Mouse (Mus musculus) forebrain, embryonic 14.5 days (tissue): ENCODE data around the gene Pdzd7. TPM values are rescaled to one million over a fixed set of nuclear protein-coding genes. Genes with fewer than 3 reads are reported as not detected.
A peak's percentile ranks its signal among the peaks of the same experiment; 100 is the strongest.

Experiments
- ATAC-seq: fragments of 200-750 bp; cut with Nextera tagmentation; 2 replicates; pipeline ENCODE4 v1.8.0; 2017; ENCODE audit warnings: mild to moderate bottlenecking, moderate library complexity
- DNase-seq: peaks from one replicate; pipeline ENCODE4 v3.0.0-alpha.2; 2015; ENCODE audit warnings: low spot score
- H3K27ac ChIP-seq: fragments of 300-500 bp; sonication (generic); 2 replicates; pipeline ENCODE4 v1.5.1; 2014; ENCODE audit warnings: low read depth, mild to moderate bottlenecking, control low read depth, low read length, moderate library complexity
- H3K27me3 ChIP-seq: fragments of 300-500 bp; sonication (generic); replicated peaks from 2 replicates; pipeline ENCODE4 v1.6.1; 2014; ENCODE audit warnings: low read length, control low read depth, mixed read lengths; ENCODE audit not compliant: control insufficient read depth, insufficient read depth
- H3K36me3 ChIP-seq: fragments of 300-500 bp; sonication (generic); 2 replicates; pipeline ENCODE4 v1.6.1; 2014; ENCODE audit warnings: low read length, control low read depth; ENCODE audit not compliant: control insufficient read depth, insufficient read depth
- H3K4me1 ChIP-seq: fragments of 300-500 bp; sonication (generic); 2 replicates; pipeline ENCODE4 v1.6.1; 2014; ENCODE audit warnings: antibody characterized with exemption, low read length, control low read depth; ENCODE audit not compliant: control insufficient read depth, insufficient read depth
- H3K4me2 ChIP-seq: fragments of 300-500 bp; sonication (generic); 2 replicates; pipeline ENCODE4 v1.6.1; 2014; ENCODE audit warnings: mild to moderate bottlenecking, control low read depth, low read length
- H3K4me3 ChIP-seq: fragments of 300-500 bp; sonication (generic); 2 replicates; pipeline ENCODE4 v1.5.1; 2014; ENCODE audit warnings: low read depth, low read length, control low read depth
- H3K9ac ChIP-seq: fragments of 300-500 bp; sonication (generic); 2 replicates; pipeline ENCODE4 v1.6.1; 2014; ENCODE audit warnings: mild to moderate bottlenecking, low read length, control low read depth, moderate library complexity
- H3K9me3 ChIP-seq: fragments of 300-500 bp; sonication (generic); replicated peaks from 2 replicates; pipeline ENCODE4 v1.6.1; 2016; ENCODE audit warnings: low read length, control low read depth, mixed read lengths; ENCODE audit not compliant: control insufficient read depth
- whole genome bisulfite sequencing: fragments of 180-500 bp; shearing (Covaris S2); extraction: QIAGEN DNeasy Blood & Tissue Kit; methylation state at CpG from one replicate; pipeline ENCODE4 v1.1.7; 2014; 5-methylcytosine and 5-hydroxymethylcytosine counted together
- polyA plus RNA-seq: library from polyadenylated mRNA; unstranded; fragments of >200 nt; fragmentation: Nextera tagmentation; extraction: Ambion mirVana; gene quantifications from 2 replicates; pipeline ENCODE4 v1.2.1, GENCODE M21; 2014

Pdzd7 gene
- polyA plus RNA-seq, 1 experiment from 2014 or later: 1.1 TPM

GRCm38 (mm10) chr19:44999647-45000046 lies 45.9 kb downstream of the Pdzd7 start:
- no peaks in the 10 kb centered on the region for H3K9me3 ChIP-seq
- DNase-seq (no peak), ATAC-seq (no peak)
- no peak overlapping the region for H3K9ac ChIP-seq
- H3K36me3 ChIP-seq: peaks cover 81% of the 10 kb centered on the region
- no peak overlapping the region for H3K27ac ChIP-seq
- H3K4me1 ChIP-seq: no peaks in the 10 kb centered on the region
- WGBS: 90% methylated on average over 8 of the region's 8 CpGs
- H3K4me2 ChIP-seq: no peak overlapping the region
- H3K4me3 ChIP-seq: no peak overlapping the region
- H3K27me3 ChIP-seq: no peaks in the 10 kb centered on the region

- Histone ChIP-seq H3K27me3 (no peaks in the 10 kb centered on the region), H3K36me3 (peaks cover 76% of the 10 kb centered on the region), H3K4me2 (no peak overlapping the region), H3K27ac (no peak overlapping the region), H3K4me3 (no peak overlapping the region), H3K9ac (no peak overlapping the region), H3K9me3 (no peaks in the 10 kb centered on the region), H3K4me1 (no peaks in the 10 kb centered on the region)
- no peak for DNase-seq
- ATAC-seq: no peak
- WGBS: 91% methylated on average over 11 of the region's 11 CpGs
These were observed 47.7 kb downstream of the Pdzd7 start for GRCm38 (mm10) chr19:44997786-44998185.

GRCm38 (mm10) chr19:44992712-44993111 lies 52.8 kb downstream of the Pdzd7 start:
- DNase-seq: no peak
- no peak overlapping the region for H3K4me3 ChIP-seq

GRCm38 (mm10) chr19:44992246-44992645 lies 53.3 kb downstream of the Pdzd7 start:
- Histone ChIP-seq H3K4me2 (no peak overlapping the region), H3K9ac (no peak overlapping the region), H3K27ac (no peak overlapping the region), H3K27me3 (no peaks in the 10 kb centered on the region), H3K36me3 (peaks cover 28% of the 10 kb centered on the region), H3K4me1 (peaks cover 7% of the 10 kb centered on the region), H3K4me3 (no peak overlapping the region), H3K9me3 (no peaks in the 10 kb centered on the region)
- DNase-seq: no peak
- ATAC-seq: no peak
- WGBS: 65% methylated on average over 7 of the region's 7 CpGs

More at GRCm38 (mm10) chr19:44992712-44993111, 52.8 kb downstream of the Pdzd7 start:
- H3K4me2 ChIP-seq: no peak overlapping the region
- no peaks in the 10 kb centered on the region for H3K27me3 ChIP-seq
- H3K27ac ChIP-seq: no peak overlapping the region
- peaks cover 32% of the 10 kb centered on the region for H3K36me3 ChIP-seq
- ATAC-seq: no peak
- H3K9ac ChIP-seq: no peak overlapping the region
- no peaks in the 10 kb centered on the region for H3K9me3 ChIP-seq
- peaks cover 7% of the 10 kb centered on the region for H3K4me1 ChIP-seq
- 72% methylated on average over 7 of the region's 7 CpGs for WGBS

GRCm38 (mm10) chr19:44991031-44991430 lies 54.5 kb downstream of the Pdzd7 start:
- H3K4me3 ChIP-seq: no peak overlapping the region

GRCm38 (mm10) chr19:44989567-44990495 lies 55.7 kb downstream of the Pdzd7 start:
- 3% methylated on average over 22 of the region's 22 CpGs for WGBS
- Histone ChIP-seq H3K9ac (peak overlapping the region; percentile 93), H3K27me3 (no peaks in the 10 kb centered on the region), H3K9me3 (no peaks in the 10 kb centered on the region), H3K4me1 (peaks cover 7% of the 10 kb centered on the region), H3K4me2 (peak overlapping the region; percentile 92), H3K36me3 (peaks cover 18% of the 10 kb centered on the region), H3K27ac (0 out of 2 replicates have a peak overlapping the region, but pooled peaks have one; percentile 24), H3K4me3 (peak overlapping the region; percentile 70)
- ATAC-seq (peak; percentile 30; the same call in 1 of the 2 replicates), DNase-seq (no peak)

More at GRCm38 (mm10) chr19:44991031-44991430, 54.5 kb downstream of the Pdzd7 start:
- Histone ChIP-seq H3K4me1 (peaks cover 7% of the 10 kb centered on the region), H3K27ac (no peak overlapping the region), H3K27me3 (no peaks in the 10 kb centered on the region), H3K9me3 (no peaks in the 10 kb centered on the region), H3K4me2 (no peak overlapping the region), H3K9ac (no peak overlapping the region), H3K36me3 (peaks cover 18% of the 10 kb centered on the region)
- ATAC-seq (no peak), DNase-seq (no peak)
- WGBS: 85% methylated on average over 8 of the region's 8 CpGs

GRCm38 (mm10) chr19:44988831-44989566 lies 56.5 kb downstream of the Pdzd7 start, which contains the start of gene Sema4g:
TSS of gene Sema4g (plus strand) at chr19:44989101.
- peak within 1 kb of the TSS; percentile 92 for H3K4me2 ChIP-seq
- peak within 1 kb of the TSS; percentile 93 for H3K9ac ChIP-seq
- WGBS: under 1% methylated on average over 38 of the region's 58 CpGs
- H3K36me3 ChIP-seq: peaks cover 17% of the 10 kb centered on the region
- peak within 1 kb of the TSS; percentile 70 for H3K4me3 ChIP-seq
- peak within 1 kb of the TSS; percentile 24; the same call in 1 of the 2 replicates for H3K27ac ChIP-seq
- ATAC-seq (peak; percentile 82), DNase-seq (peak; percentile 79)
- peaks cover 7% of the 10 kb centered on the region for H3K4me1 ChIP-seq
- no peaks in the 10 kb centered on the region for H3K9me3 ChIP-seq
- H3K27me3 ChIP-seq: no peaks in the 10 kb centered on the region

GRCm38 (mm10) chr19:44988321-44988720 lies 57.2 kb downstream of the Pdzd7 start:
- 38% methylated on average over 9 of the region's 9 CpGs for WGBS
- DNase-seq: no peak
- Histone ChIP-seq H3K36me3 (peaks cover 13% of the 10 kb centered on the region), H3K27me3 (no peaks in the 10 kb centered on the region), H3K27ac (no peak overlapping the region), H3K4me3 (peak overlapping the region; percentile 70), H3K9ac (peak overlapping the region; percentile 93), H3K4me2 (peak overlapping the region; percentile 92), H3K9me3 (no peaks in the 10 kb centered on the region), H3K4me1 (peaks cover 7% of the 10 kb centered on the region)
- ATAC-seq: no peak
